Mouse (Mus musculus) megakaryocyte, embryonic 14.5 days (primary cell): Measurements from ENCODE around the gene Grm8.

Experiments
- FLI1 ChIP-seq: IDR thresholded peaks from 2 replicates; pipeline ENCODE4 v1.6.1; 2012; ENCODE audit warnings: low read length, inconsistent platforms, mixed read lengths
- GATA1 ChIP-seq: IDR thresholded peaks from 3 replicates; pipeline ENCODE4 v1.6.1; 2012; ENCODE audit warnings: mixed read lengths, low read length, inconsistent platforms, borderline replicate concordance

DNA sequence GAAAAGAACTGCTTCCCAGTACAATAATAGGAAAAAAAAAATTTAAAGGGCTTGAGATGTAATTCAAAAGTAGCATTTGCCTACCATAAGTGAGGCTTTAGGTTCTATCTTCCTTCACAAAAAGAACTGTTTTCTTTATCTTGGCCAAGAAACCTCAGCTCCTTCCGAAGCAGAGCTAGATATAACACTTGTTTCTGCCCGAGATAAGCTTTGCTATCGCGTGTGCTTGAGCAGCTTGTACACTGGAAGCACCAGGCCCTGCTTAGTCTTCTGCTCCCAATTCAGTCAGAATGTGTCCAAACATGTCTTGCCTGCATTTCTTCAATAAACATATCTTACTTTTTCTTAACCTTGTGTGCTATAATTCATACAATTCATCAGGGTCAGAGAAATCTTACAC lies 783.8 kb downstream of the Grm8 start:
- no peak for TF ChIP-seq GATA1
- no peak for TF ChIP-seq FLI1
